Mouse (Mus musculus) gastrocnemius, postnatal 10 days (tissue): ENCODE measurements at regions not wholly inside any gene's neighbourhood (a gene's known extent, or its start where the extent isn't known, plus 50 kb on each side); places are given as distances from the start of the nearest gene placed in this dataset.
"Not testable (repeated sequence)": the region's sequence is repeated elsewhere in the genome, so short reads cannot be mapped to it uniquely, and the experiment has no call there.

Experiments used
- DNase-seq: peaks from one replicate; pipeline ENCODE4 v3.0.0; 2021; ENCODE audit warnings: mixed read lengths

GRCm38 (mm10) chr4:110038696-110039095, 60.8 kb downstream of the Dmrta2 start:
- no peak for DNase-seq

- no peak for DNase-seq
These were observed 67.2 kb downstream of the Dmrta2 start for GRCm38 (mm10) chr4:110044851-110045618.

- no peak for DNase-seq
These were observed 67.9 kb downstream of the Dmrta2 start for GRCm38 (mm10) chr4:110045651-110046269.

- DNase-seq, result no peak
These were observed 68.4 kb downstream of the Dmrta2 start for GRCm38 (mm10) chr4:110046270-110046651.

- peak; percentile 93 for DNase-seq
These were observed 72.8 kb downstream of the Dmrta2 start for GRCm38 (mm10) chr4:110050393-110051280.

- no peak for DNase-seq
These were observed 73.4 kb downstream of the Dmrta2 start for GRCm38 (mm10) chr4:110051281-110051665.

- DNase-seq, result no peak
These were observed 74.0 kb downstream of the Dmrta2 start for GRCm38 (mm10) chr4:110051872-110052271.

GRCm38 (mm10) chr4:110052998-110053397, 75.1 kb downstream of the Dmrta2 start:
- DNase-seq, result no peak

GRCm38 (mm10) chr4:110073836-110074235, 96.0 kb downstream of the Dmrta2 start:
- no peak for DNase-seq

GRCm38 (mm10) chr4:110083371-110083770, 105.5 kb downstream of the Dmrta2 start:
- DNase-seq, result no peak

GRCm38 (mm10) chr4:110087570-110088247, 109.9 kb downstream of the Dmrta2 start:
- peak; percentile 60 for DNase-seq

GRCm38 (mm10) chr4:110093040-110093820, 115.4 kb downstream of the Dmrta2 start:
- no peak for DNase-seq

GRCm38 (mm10) chr4:110094541-110094940, 116.7 kb downstream of the Dmrta2 start:
- no peak for DNase-seq

- DNase-seq, result no peak
These were observed 118.1 kb downstream of the Dmrta2 start for GRCm38 (mm10) chr4:110095760-110096593.

GRCm38 (mm10) chr4:110104119-110104518, 126.3 kb downstream of the Dmrta2 start:
- DNase-seq, result not testable (repeated sequence)

- no peak for DNase-seq
These were observed 128.9 kb downstream of the Dmrta2 start for GRCm38 (mm10) chr4:110106620-110107243.

GRCm38 (mm10) chr4:110119438-110119837, 141.6 kb downstream of the Dmrta2 start:
- no peak for DNase-seq

GRCm38 (mm10) chr4:110119874-110120273, 142.0 kb downstream of the Dmrta2 start:
- DNase-seq, result no peak

GRCm38 (mm10) chr4:110120761-110121160, 142.9 kb downstream of the Dmrta2 start:
- no peak for DNase-seq

- no peak for DNase-seq
These were observed 143.6 kb downstream of the Dmrta2 start for GRCm38 (mm10) chr4:110121447-110121846.
